Mouse (Mus musculus) kidney, embryonic 15.5 days (tissue): Measurements from ENCODE around the gene Nfib. TPM values are rescaled to one million over a fixed set of nuclear protein-coding genes. Genes with fewer than 3 reads are reported as not detected.

Source experiments
- ATAC-seq: fragments of 200-750 bp; cut with Nextera tagmentation; replicated peaks from 2 replicates; pipeline ENCODE4 v1.8.0; 2017; ENCODE audit warnings: moderate TSS enrichment; ENCODE audit not compliant: low FRiP score
- H3K27ac ChIP-seq: fragments of 300-500 bp; sonication (generic); 2 replicates; pipeline ENCODE4 v1.5.1; 2015; ENCODE audit warnings: mild to moderate bottlenecking, inconsistent platforms
- H3K27me3 ChIP-seq: fragments of 300-500 bp; sonication (generic); 2 replicates; pipeline ENCODE4 v1.6.1; 2015; ENCODE audit warnings: inconsistent platforms
- H3K36me3 ChIP-seq: fragments of 300-500 bp; sonication (generic); 2 replicates; pipeline ENCODE4 v1.6.1; 2015; ENCODE audit warnings: inconsistent platforms
- H3K4me1 ChIP-seq: fragments of 300-500 bp; sonication (generic); 2 replicates; pipeline ENCODE4 v1.6.1; 2015; ENCODE audit warnings: inconsistent platforms
- H3K4me2 ChIP-seq: fragments of 300-500 bp; sonication (generic); 2 replicates; pipeline ENCODE4 v1.6.1; 2015; ENCODE audit warnings: moderate library complexity, mild to moderate bottlenecking, inconsistent platforms
- H3K4me3 ChIP-seq: fragments of 300-500 bp; sonication (generic); replicated peaks from 2 replicates; pipeline ENCODE4 v1.5.1; 2015; ENCODE audit warnings: mild to moderate bottlenecking, inconsistent platforms
- H3K9ac ChIP-seq: fragments of 300-500 bp; sonication (generic); 2 replicates; pipeline ENCODE4 v1.6.1; 2015; ENCODE audit warnings: mild to moderate bottlenecking, inconsistent platforms
- H3K9me3 ChIP-seq: fragments of 300-500 bp; sonication (generic); replicated peaks from 2 replicates; pipeline ENCODE4 v1.6.1; 2016; ENCODE audit warnings: inconsistent platforms
- WGBS: fragments of 180-500 bp; shearing (Covaris S2); methylation state at CpG from one replicate; pipeline ENCODE4 v1.1.7; 2015; ENCODE audit warnings: mixed read lengths; 5-methylcytosine and 5-hydroxymethylcytosine counted together
- polyA plus RNA-seq: library from polyadenylated mRNA; unstranded; fragments of >200 nt; fragmentation: Nextera tagmentation; extraction: Ambion mirVana; gene quantifications from 2 replicates; pipeline ENCODE4 v1.2.1, GENCODE M21; 2015

Nfib gene
- polyA plus RNA-seq, 1 experiment from 2014 or later = 33.8 TPM

DNA sequence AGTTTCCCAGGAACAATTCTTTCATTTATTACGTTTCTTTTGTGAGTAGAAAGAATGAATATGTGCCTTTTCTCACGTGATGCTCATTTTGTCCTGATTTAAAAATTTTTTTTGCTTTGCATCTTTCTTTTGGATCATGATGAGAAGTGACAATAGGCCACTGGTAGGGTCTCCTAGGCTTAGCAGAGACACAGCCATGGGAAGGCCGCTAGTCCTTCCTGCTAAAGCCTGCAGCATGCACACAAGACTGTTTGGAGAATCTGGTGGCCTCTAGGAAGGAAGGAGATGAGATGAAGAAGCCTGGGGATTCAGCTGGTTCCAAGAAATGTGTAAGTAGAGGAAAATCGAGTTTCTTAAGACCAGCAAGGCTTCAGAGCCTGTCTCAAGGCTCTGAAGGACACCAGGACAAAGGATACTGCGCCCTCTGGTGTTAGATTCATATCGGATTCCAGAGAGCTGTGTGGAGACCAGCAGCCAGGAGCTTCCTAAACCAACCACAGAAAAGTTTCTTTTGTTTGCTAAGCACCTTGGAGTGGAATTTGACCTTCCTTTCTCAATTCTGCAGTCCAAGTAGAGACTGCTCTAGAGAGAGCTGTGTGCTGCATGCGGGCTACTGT lies 163.5 kb downstream of the Nfib start:
- H3K27ac ChIP-seq = no peak overlapping the region
- H3K27me3 ChIP-seq = peaks cover 61% of the 10 kb centered on the region
- WGBS = 32% methylated on average over 7 of the region's 7 CpGs
- no peak overlapping the region for H3K9ac ChIP-seq
- H3K4me2 ChIP-seq = no peak overlapping the region
- H3K4me1 ChIP-seq = peaks cover 22% of the 10 kb centered on the region
- H3K9me3 ChIP-seq = no peaks in the 10 kb centered on the region
- peak; percentile 84 for ATAC-seq
- no peaks in the 10 kb centered on the region for H3K36me3 ChIP-seq
- no peak overlapping the region for H3K4me3 ChIP-seq

DNA sequence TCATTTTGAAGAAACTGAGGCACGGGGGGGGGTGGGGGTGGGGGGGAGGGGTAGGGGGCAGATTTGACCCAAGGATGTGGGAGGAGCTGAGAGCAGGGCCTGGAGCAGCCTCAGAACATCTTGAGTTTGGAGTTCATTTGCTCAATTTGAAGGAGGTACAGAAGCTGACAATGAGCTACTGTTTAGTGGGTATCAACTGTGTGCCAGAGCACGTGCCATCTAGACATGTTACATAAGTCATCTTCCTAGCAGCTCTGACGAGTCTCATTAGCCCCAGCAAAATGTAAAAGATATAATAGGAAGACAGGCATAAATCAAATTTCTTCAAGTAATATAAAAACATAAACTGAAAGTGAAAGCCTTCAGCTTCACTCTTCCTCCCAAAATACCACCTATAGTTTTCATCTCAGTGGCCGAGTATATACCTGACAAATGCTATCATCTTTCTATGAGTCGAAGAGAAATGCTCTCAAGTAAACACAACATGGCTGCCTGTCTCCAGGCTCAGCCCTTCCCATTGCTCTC lies 165.0 kb downstream of the Nfib start:
- H3K27me3 ChIP-seq = peaks cover 76% of the 10 kb centered on the region
- H3K36me3 ChIP-seq = no peaks in the 10 kb centered on the region
- H3K9me3 ChIP-seq = no peaks in the 10 kb centered on the region
- WGBS = 60% methylated on average over 5 of the region's 5 CpGs
- no peak overlapping the region for H3K27ac ChIP-seq
- H3K9ac ChIP-seq = no peak overlapping the region
- no peak overlapping the region for H3K4me3 ChIP-seq
- peaks cover 29% of the 10 kb centered on the region for H3K4me1 ChIP-seq
- ATAC-seq = no peak
- H3K4me2 ChIP-seq = no peak overlapping the region

DNA sequence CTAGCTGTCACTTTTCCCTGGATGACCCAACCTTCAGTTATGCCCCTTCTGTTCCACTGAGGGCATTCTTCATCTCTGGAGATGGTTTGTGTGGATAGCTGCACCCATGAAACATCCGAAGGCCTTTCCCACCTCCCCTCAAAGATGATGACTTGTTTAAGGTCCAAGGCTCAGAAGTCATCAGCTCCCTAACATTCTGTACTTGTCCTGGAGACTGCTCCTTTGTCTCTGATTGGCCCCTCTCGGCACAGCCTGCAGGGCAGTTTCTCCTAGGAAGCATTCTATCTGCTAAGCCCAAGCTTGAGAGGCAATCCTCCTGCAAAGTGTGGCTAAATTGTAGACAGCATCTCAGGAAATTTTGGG lies 165.5 kb downstream of the Nfib start:
- H3K4me1 ChIP-seq = peaks cover 29% of the 10 kb centered on the region
- 52% methylated on average over 2 of the region's 2 CpGs for WGBS
- H3K4me2 ChIP-seq = no peak overlapping the region
- H3K27ac ChIP-seq = no peak overlapping the region
- H3K27me3 ChIP-seq = peaks cover 81% of the 10 kb centered on the region
- no peak overlapping the region for H3K9ac ChIP-seq
- ATAC-seq = no peak
- no peaks in the 10 kb centered on the region for H3K36me3 ChIP-seq
- H3K9me3 ChIP-seq = no peaks in the 10 kb centered on the region
- H3K4me3 ChIP-seq = no peak overlapping the region

DNA sequence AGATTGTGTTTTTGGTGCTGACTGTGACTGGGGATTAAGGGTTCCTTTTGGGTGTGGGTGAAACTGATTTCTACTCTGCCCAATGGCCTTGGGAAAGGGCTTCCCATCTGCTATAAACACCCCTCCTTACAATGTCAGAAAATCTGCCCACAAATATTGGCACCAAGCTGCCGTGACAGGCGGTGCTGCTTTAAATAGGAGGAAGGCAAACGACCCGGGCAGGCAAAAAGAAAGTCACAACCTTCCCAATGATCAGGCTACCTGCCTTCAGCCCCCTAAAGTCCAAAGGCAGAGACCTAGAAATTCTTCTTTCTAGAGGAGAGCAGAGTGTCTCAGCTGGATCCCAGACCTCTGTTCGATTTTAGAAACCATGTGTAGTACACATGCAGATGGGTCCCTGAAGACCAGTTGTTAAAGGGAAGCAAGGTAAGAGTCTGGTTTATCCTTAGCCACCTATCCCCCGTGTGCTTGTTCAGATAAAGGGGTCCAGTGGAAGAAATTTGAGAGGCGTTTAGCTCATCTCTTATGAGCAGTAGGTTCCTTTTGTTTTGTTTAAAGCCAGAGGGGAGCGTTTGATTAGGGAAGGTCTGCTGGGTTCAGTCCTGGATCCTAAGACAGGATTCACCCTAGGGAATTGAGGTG lies 166.0 kb downstream of the Nfib start:
- H3K9me3 ChIP-seq = no peaks in the 10 kb centered on the region
- H3K27me3 ChIP-seq = peaks cover 86% of the 10 kb centered on the region
- peaks cover 29% of the 10 kb centered on the region for H3K4me1 ChIP-seq
- no peak overlapping the region for H3K9ac ChIP-seq
- H3K27ac ChIP-seq = no peak overlapping the region
- H3K4me3 ChIP-seq = no peak overlapping the region
- WGBS = 28% methylated on average over 8 of the region's 8 CpGs
- no peak for ATAC-seq
- no peaks in the 10 kb centered on the region for H3K36me3 ChIP-seq
- H3K4me2 ChIP-seq = no peak overlapping the region

DNA sequence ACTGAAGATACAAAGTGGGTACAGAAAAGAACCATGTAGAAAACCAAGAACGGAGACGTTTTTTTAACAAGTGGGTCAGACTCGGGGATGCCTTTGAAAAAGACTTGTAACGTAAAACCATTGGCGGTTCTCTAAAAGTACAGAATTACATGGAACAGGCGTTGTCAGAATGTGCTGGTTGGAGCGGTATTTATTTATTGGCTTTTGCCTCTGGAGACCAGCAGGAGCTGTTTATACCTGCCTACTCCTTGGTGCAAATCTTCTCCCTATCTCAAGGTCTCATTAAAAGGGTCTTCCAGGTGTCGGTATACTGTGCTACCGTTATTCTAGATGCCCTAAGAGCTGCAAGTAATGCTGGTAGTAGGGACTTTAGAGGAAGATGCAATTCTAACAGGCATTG lies 166.7 kb downstream of the Nfib start:
- H3K9me3 ChIP-seq = no peaks in the 10 kb centered on the region
- H3K27me3 ChIP-seq = peaks cover 90% of the 10 kb centered on the region
- WGBS = 5% methylated on average over 9 of the region's 9 CpGs
- no peak overlapping the region for H3K27ac ChIP-seq
- no peak overlapping the region for H3K9ac ChIP-seq
- H3K4me2 ChIP-seq = peak overlapping the region; percentile 75
- H3K36me3 ChIP-seq = no peaks in the 10 kb centered on the region
- peaks cover 29% of the 10 kb centered on the region for H3K4me1 ChIP-seq
- no peak for ATAC-seq
- peak overlapping the region; percentile 41 for H3K4me3 ChIP-seq

DNA sequence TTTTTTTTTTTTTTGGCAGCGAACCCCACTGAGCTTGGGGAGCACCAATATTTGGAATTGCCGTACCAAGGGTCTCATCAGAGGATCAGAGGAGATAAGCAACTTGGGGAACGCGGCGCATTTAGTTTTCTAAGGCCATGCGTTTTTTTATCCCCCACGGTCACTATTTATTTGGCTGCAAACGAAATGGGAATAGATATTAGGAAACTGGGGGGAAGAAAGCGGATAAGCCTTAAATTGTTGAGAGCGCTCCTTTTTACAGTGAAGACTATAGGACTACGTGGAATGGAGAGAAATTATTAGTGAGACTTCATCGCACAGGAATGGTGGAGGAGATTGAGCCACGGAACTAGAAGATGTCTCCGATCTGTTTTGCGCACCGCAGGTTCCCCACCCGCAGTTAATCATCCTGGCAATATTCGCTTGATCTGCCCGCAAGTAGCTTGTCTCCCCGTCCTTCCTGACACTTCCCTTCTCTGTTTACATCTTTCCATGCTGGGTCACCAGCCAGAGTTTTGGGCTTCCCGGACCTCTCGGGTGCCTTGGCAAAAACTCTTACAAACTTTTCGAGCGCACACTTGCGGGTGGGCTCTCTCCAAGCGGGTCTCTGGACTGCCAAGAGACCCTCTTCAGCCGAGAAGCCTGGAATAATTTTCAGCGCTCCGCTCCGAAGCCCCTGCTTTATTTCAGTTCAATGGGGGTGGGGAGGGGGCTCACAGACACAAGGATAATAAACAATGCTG lies 167.3 kb downstream of the Nfib start:
- Histone ChIP-seq H3K4me3 (peak overlapping the region; percentile 41), H3K9ac (peak overlapping the region; percentile 25; the same call in 1 of the 2 replicates), H3K36me3 (no peaks in the 10 kb centered on the region), H3K4me2 (peak overlapping the region; percentile 75), H3K27me3 (peaks cover 85% of the 10 kb centered on the region), H3K27ac (no peak overlapping the region), H3K9me3 (no peaks in the 10 kb centered on the region), H3K4me1 (peaks cover 31% of the 10 kb centered on the region)
- WGBS = 1% methylated on average over 30 of the region's 30 CpGs
- ATAC-seq = no peak

DNA sequence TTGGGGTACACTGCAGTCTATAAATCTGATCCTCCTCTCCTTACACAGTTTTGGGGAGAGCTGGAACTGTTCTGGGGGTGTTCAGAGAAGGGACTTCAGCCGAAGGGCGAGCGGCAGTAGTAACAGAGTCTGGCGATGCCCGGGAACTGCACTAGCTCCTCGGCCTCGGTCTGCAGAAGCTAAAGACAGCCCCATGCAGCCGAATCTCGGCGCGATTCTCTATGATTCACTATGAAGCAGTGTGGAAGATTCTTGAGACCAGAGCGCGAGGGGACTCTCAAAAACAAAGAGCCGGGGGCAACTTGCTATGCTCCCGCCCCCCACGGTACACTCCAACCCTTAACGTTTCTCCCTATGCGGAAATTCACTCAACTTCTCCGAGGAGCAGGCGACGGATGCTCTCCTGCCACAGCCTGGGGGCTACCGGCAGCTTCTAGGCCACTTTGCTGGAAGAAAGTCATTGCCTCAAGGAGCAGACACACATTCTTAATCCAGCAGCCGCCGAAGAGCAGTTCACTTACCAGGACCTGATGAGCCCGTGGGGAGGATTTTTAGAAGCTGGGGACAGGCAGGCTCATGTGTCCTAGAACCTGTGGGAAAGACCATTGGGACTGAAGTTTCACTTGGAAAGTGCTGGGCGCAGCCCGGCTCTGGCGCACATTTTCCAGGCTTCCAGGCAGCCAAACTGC lies 168.1 kb downstream of the Nfib start:
- Histone ChIP-seq H3K9me3 (no peaks in the 10 kb centered on the region), H3K4me2 (peak overlapping the region; percentile 75), H3K4me1 (peaks cover 39% of the 10 kb centered on the region), H3K4me3 (peak overlapping the region; percentile 41), H3K27me3 (peaks cover 78% of the 10 kb centered on the region), H3K9ac (peak overlapping the region; percentile 25; the same call in 1 of the 2 replicates), H3K36me3 (no peaks in the 10 kb centered on the region), H3K27ac (no peak overlapping the region)
- ATAC-seq = no peak
- WGBS = 2% methylated on average over 28 of the region's 28 CpGs

DNA sequence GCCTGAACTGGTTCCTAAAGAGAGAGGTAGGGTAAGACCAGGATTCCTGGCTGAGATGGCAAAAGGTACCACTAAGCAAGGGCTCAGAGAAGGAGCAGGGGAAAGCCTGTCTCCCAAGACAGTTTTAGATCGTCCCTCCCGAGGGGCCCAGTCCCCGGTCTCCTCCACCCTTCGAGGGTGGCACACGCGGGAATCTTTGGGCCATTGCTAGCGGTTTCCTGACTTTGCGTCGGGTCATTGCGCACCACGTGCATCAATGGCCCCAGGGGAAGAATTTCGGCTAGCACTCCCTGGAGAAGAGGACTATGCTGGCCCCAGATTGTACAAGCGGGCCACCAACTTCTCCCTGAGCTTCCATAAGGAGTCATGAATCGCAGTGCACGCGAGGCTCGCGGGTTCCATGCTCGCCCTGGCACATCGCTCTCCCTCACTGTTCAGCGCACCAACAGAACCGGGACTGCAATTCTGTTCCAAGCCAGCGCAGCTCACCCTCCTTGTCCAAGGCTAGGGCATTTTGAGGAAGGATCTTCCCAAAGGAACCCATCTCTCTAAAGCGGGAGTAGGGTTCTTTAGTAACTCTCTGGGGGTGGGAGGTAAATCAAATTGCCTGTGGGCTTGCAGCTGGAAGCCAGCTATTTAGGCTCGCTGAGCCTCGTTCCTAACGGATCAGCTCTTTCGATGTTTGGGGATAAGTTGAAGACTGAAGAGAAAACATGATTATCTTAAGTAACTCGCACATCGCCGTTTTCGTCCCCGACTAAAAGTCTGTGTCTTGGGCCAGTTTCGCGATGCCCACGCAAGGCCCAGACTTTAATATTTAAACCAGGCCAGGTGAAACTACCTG lies 168.9 kb downstream of the Nfib start:
- Histone ChIP-seq H3K9ac (no peak overlapping the region), H3K9me3 (no peaks in the 10 kb centered on the region), H3K36me3 (no peaks in the 10 kb centered on the region), H3K4me3 (peak overlapping the region; percentile 41), H3K27ac (no peak overlapping the region), H3K4me2 (peak overlapping the region; percentile 75), H3K27me3 (peaks cover 74% of the 10 kb centered on the region), H3K4me1 (peaks cover 44% of the 10 kb centered on the region)
- 10% methylated on average over 36 of the region's 36 CpGs for WGBS
- ATAC-seq = no peak

DNA sequence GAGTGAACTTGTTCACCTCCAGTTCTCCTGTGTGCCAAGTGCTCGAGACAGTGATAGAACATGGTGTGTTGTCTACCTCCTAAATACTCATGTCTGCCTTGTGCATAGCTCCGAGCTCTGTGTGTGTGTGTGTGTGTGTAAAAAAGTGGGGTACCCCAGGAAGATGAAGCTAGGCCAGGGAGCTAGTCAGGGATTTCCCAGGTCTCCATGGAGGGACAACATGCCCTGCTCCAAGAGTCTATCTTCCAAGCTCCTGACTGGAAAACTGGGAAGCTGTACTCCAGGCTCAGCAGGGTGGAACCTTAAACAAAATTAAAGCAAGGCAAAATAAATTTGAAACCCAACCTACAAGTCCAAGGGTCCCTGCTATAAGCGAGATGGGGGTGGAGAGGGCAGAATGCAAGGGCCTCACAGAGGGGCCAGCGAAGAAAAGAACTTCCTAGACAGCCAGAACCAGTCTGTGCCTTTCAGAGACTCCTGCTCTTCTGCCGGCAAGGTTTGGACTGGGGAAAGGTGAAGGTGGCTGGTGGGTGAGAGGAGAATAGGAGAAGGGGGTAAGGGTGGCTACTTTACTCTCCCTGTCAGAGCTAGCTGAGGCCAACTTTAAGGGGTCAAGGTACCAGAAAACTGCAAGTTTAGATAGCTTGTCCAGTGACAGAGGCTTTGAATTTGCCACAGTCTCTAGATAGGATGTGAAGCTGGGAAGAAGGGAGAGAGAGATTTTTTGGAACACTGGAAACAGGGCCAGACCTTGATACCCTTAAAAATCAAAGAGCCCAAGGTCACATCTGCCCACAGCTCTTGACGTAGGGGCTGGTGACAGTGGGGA lies 169.7 kb downstream of the Nfib start:
- H3K27me3 ChIP-seq = peaks cover 66% of the 10 kb centered on the region
- H3K4me3 ChIP-seq = no peak overlapping the region
- no peaks in the 10 kb centered on the region for H3K36me3 ChIP-seq
- no peak for ATAC-seq
- H3K9me3 ChIP-seq = no peaks in the 10 kb centered on the region
- no peak overlapping the region for H3K27ac ChIP-seq
- no peak overlapping the region for H3K9ac ChIP-seq
- H3K4me2 ChIP-seq = peak overlapping the region; percentile 75; the same call in 1 of the 2 replicates
- WGBS = 59% methylated on average over 6 of the region's 6 CpGs
- H3K4me1 ChIP-seq = peaks cover 52% of the 10 kb centered on the region

DNA sequence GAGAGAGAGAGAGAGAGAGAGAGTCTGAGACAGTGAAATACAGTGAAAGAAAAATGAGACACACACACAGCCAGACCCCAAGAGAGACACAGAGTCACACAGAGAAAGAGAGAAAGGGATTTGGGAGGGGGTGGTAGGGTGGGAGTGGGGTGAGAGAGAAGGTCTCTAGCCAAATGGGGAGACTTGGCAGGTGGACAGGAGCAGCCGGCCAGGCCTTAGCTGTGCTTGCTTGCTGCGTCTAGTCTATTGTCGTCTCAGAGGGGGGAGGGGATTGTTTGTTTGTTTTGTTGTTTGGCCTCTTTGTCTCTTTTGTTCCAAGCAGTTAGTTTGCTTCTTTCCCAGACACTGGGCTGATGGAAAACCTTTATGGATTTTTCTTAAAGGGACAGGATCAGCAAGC lies 172.3 kb downstream of the Nfib start:
- WGBS = 27% methylated on average over 3 of the region's 3 CpGs
- no peak overlapping the region for H3K9ac ChIP-seq
- no peak overlapping the region for H3K4me3 ChIP-seq
- no peak overlapping the region for H3K27ac ChIP-seq
- no peak for ATAC-seq
- 0 out of 2 replicates have a peak overlapping the region, but pooled peaks have one; percentile 12 for H3K4me2 ChIP-seq
- peaks cover 43% of the 10 kb centered on the region for H3K27me3 ChIP-seq
- H3K36me3 ChIP-seq = no peaks in the 10 kb centered on the region
- H3K9me3 ChIP-seq = no peaks in the 10 kb centered on the region
- H3K4me1 ChIP-seq = peaks cover 48% of the 10 kb centered on the region
